Mouse (Mus musculus) limb, embryonic 11.5 days (tissue): Measurements from ENCODE around the gene Uvssa. TPM values are rescaled to one million over a fixed set of nuclear protein-coding genes. Genes with fewer than 3 reads are reported as not detected.
A peak's percentile ranks its signal among the peaks of the same experiment; 100 is the strongest.

Source experiments
- ATAC-seq: fragments of 200-750 bp; cut with Nextera tagmentation; 2 replicates; pipeline ENCODE4 v1.8.0; 2017; ENCODE audit warnings: low read depth; ENCODE audit not compliant: insufficient number of reproducible peaks, low FRiP score, low TSS enrichment
- DNase-seq: peaks from one replicate; pipeline ENCODE4 v3.0.0-alpha.2; 2015; ENCODE audit warnings: low spot score
- H3K27ac ChIP-seq: fragments of 300-500 bp; sonication (generic); replicated peaks from 2 replicates; pipeline ENCODE4 v1.5.1; 2014; ENCODE audit warnings: low read depth, mild to moderate bottlenecking, low read length
- H3K27me3 ChIP-seq: fragments of 300-500 bp; sonication (generic); 2 replicates; pipeline ENCODE4 v1.6.1; 2014; ENCODE audit warnings: mild to moderate bottlenecking, low read length, mixed read lengths; ENCODE audit not compliant: control insufficient read depth, insufficient read depth
- H3K36me3 ChIP-seq: fragments of 300-500 bp; sonication (generic); 2 replicates; pipeline ENCODE4 v1.6.1; 2014; ENCODE audit warnings: mild to moderate bottlenecking, low read length, moderate library complexity, mixed read lengths; ENCODE audit not compliant: control insufficient read depth, insufficient read depth
- H3K4me1 ChIP-seq: fragments of 300-500 bp; sonication (generic); 2 replicates; pipeline ENCODE4 v1.6.1; 2014; ENCODE audit warnings: low read length, mixed read lengths; ENCODE audit not compliant: control insufficient read depth, insufficient read depth
- H3K4me2 ChIP-seq: fragments of 300-500 bp; sonication (generic); 2 replicates; pipeline ENCODE4 v1.6.1; 2014; ENCODE audit warnings: low read depth, mild to moderate bottlenecking, moderate library complexity; ENCODE audit not compliant: severe bottlenecking
- H3K4me3 ChIP-seq: fragments of 300-500 bp; sonication (generic); 2 replicates; pipeline ENCODE4 v1.5.1; 2014; ENCODE audit warnings: low read depth, low read length
- H3K9ac ChIP-seq: fragments of 300-500 bp; sonication (generic); 2 replicates; pipeline ENCODE4 v1.6.1; 2014; ENCODE audit warnings: mild to moderate bottlenecking, low read length
- H3K9me3 ChIP-seq: fragments of 300-500 bp; sonication (generic); 2 replicates; pipeline ENCODE4 v1.6.1; 2016; ENCODE audit warnings: low read length; ENCODE audit not compliant: control insufficient read depth
- WGBS: fragments of 180-500 bp; shearing (Covaris S2); extraction: QIAGEN DNeasy Blood & Tissue Kit; methylation state at CpG from one replicate; pipeline ENCODE4 v1.1.7; 2014; 5-methylcytosine and 5-hydroxymethylcytosine counted together
- polyA plus RNA-seq: library from polyadenylated mRNA; unstranded; fragments of >200 nt; fragmentation: Nextera tagmentation; extraction: Ambion mirVana; gene quantifications from 2 replicates; pipeline ENCODE4 v1.2.1, GENCODE M21; 2014

Uvssa gene
- polyA plus RNA-seq, 1 experiment from 2014 or later, result 8.6 TPM

GRCm38 (mm10) chr5:33358467-33358866, 19.9 kb upstream of the Uvssa start:
- no peaks in the 10 kb centered on the region for H3K27me3 ChIP-seq
- DNase-seq (no peak), ATAC-seq (no peak)
- WGBS, result 100% methylated on average over 4 of the region's 4 CpGs
- no peak overlapping the region for H3K4me3 ChIP-seq
- no peak overlapping the region; the same call in 1 of the 2 replicates for H3K9ac ChIP-seq
- no peak overlapping the region for H3K27ac ChIP-seq
- H3K36me3 ChIP-seq, result peaks cover 10% of the 10 kb centered on the region; the same call in 1 of the 2 replicates
- H3K4me2 ChIP-seq, result no peak overlapping the region
- no peaks in the 10 kb centered on the region for H3K9me3 ChIP-seq
- 0 out of 2 replicates have a peak, but pooled peaks cover under 1% of the 10 kb centered on the region for H3K4me1 ChIP-seq

- no peak for ATAC-seq
- Histone ChIP-seq H3K4me2 (no peak overlapping the region), H3K9me3 (no peaks in the 10 kb centered on the region), H3K4me3 (no peak overlapping the region), H3K27ac (no peak overlapping the region), H3K9ac (no peak overlapping the region), H3K4me1 (no peaks in the 10 kb centered on the region), H3K27me3 (no peaks in the 10 kb centered on the region), H3K36me3 (peaks cover 29% of the 10 kb centered on the region; the same call in 1 of the 2 replicates)
- WGBS, result 96% methylated on average over 5 of the region's 5 CpGs
- DNase-seq, result no peak
Measured at GRCm38 (mm10) chr5:33363263-33363662, 15.1 kb upstream of the Uvssa start.

GRCm38 (mm10) chr5:33368651-33369050, 9.7 kb upstream of the Uvssa start:
- 86% methylated on average over 4 of the region's 4 CpGs for WGBS

DNA sequence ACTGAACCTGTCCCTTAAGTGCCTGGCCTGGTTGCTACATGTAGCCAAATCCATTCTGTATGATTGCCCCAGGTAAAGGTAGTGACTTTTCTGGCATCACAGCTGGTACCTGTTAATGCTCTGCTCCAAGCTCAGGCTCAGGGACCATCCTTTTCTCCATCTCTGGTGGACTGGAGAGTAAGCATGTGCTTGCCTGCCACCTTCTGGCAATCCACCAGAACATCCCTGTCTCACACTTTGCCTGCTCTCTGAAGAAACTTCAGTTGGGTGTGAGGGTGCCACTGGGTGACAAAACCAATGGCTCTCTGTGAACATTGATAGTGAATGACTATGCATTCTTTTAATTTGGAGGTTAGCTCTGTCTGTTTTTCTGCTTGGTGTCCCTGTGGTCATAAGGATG, 7.2 kb upstream of the Uvssa start:
- DNase-seq, result no peak
- no peak overlapping the region for H3K4me3 ChIP-seq
- no peak for ATAC-seq
- H3K4me1 ChIP-seq, result no peaks in the 10 kb centered on the region
- no peak overlapping the region for H3K4me2 ChIP-seq
- no peaks in the 10 kb centered on the region for H3K27me3 ChIP-seq
- no peaks in the 10 kb centered on the region for H3K9me3 ChIP-seq
- peaks cover 23% of the 10 kb centered on the region; the same call in 1 of the 2 replicates for H3K36me3 ChIP-seq
- H3K27ac ChIP-seq, result no peak overlapping the region
- H3K9ac ChIP-seq, result no peak overlapping the region

More at GRCm38 (mm10) chr5:33368651-33369050, 9.7 kb upstream of the Uvssa start:
- Histone ChIP-seq H3K4me1 (no peaks in the 10 kb centered on the region), H3K27me3 (no peaks in the 10 kb centered on the region), H3K27ac (no peak overlapping the region), H3K9ac (no peak overlapping the region), H3K4me2 (no peak overlapping the region), H3K36me3 (peaks cover 35% of the 10 kb centered on the region; the same call in 1 of the 2 replicates), H3K9me3 (no peaks in the 10 kb centered on the region), H3K4me3 (no peak overlapping the region)
- no peak for DNase-seq
- no peak for ATAC-seq

GRCm38 (mm10) chr5:33371668-33372067, 6.7 kb upstream of the Uvssa start:
- H3K4me3 ChIP-seq, result no peak overlapping the region
- H3K9me3 ChIP-seq, result no peaks in the 10 kb centered on the region
- no peak for DNase-seq
- WGBS, result 90% methylated on average over 4 of the region's 4 CpGs
- H3K4me1 ChIP-seq, result no peaks in the 10 kb centered on the region
- no peak overlapping the region for H3K4me2 ChIP-seq
- H3K27me3 ChIP-seq, result no peaks in the 10 kb centered on the region
- H3K36me3 ChIP-seq, result peaks cover 21% of the 10 kb centered on the region; the same call in 1 of the 2 replicates
- no peak overlapping the region for H3K9ac ChIP-seq
- H3K27ac ChIP-seq, result no peak overlapping the region
- ATAC-seq, result no peak

DNA sequence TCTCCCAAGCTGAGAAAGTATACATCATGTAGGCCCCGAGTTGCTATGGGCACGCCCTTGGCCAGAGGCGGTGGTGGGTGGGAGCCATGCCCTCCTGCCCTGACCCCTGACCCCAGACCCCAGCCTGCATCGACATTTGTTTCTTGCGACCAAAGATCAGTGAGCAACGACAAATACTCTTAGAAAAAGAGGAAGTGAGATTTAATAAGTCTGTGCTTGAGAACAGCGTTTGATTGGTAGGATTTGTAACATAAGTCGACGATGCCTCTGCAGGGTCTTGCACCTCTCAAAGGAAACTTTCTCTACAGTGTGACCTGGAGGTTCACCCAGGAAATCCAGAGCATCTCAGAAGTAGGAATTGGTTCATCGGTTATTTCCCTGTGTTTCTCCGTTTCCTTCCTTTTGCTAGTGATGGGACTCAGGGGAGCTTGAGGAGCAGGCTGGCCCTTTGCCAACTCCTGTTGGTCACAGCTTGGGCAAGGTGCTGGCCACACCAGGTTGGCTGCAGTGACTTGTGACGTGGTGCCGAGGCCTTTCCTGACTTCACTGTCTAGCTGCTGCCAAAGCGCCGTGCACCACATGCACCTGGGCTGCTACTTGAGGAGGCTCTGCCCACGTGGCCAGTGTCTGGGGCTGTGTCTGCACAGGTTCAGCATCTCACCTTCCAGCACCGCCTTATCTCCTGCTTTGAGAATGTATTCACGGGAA, 5.9 kb upstream of the Uvssa start:
- 89% methylated on average over 18 of the region's 18 CpGs for WGBS
- DNase-seq (no peak), ATAC-seq (no peak)
- H3K9me3 ChIP-seq, result no peaks in the 10 kb centered on the region
- peaks cover 18% of the 10 kb centered on the region; the same call in 1 of the 2 replicates for H3K36me3 ChIP-seq
- no peak overlapping the region for H3K4me2 ChIP-seq
- no peak overlapping the region for H3K27ac ChIP-seq
- H3K4me1 ChIP-seq, result no peaks in the 10 kb centered on the region
- no peak overlapping the region for H3K9ac ChIP-seq
- H3K27me3 ChIP-seq, result no peaks in the 10 kb centered on the region
- no peak overlapping the region for H3K4me3 ChIP-seq

DNA sequence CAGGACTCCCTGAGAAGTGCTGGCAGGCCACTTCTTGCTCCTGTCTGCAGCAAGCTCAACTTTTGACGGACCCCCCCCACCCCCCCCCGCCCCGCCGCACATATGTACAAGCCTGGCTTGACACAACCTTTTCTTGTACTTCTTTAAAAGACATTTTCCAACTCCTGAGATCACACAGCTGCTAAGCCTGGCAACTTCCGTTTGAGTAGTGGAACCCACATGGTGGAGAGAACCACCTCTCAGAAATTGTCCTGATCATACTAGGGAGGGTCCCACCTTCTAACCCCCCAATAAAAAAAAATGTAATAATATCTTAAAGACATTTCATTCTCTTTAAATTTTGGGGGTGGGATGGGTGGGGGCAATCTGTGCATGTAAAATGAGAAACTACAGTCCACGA, 1.2 kb upstream of the Uvssa start:
- no peak overlapping the region for H3K9ac ChIP-seq
- H3K4me3 ChIP-seq, result no peak overlapping the region
- no peaks in the 10 kb centered on the region for H3K9me3 ChIP-seq
- no peak for DNase-seq
- H3K4me2 ChIP-seq, result peak overlapping the region; percentile 86; the same call in 1 of the 2 replicates
- H3K36me3 ChIP-seq, result peaks cover 3% of the 10 kb centered on the region; the same call in 1 of the 2 replicates
- H3K27me3 ChIP-seq, result no peaks in the 10 kb centered on the region
- H3K4me1 ChIP-seq, result peaks cover 9% of the 10 kb centered on the region; the same call in 1 of the 2 replicates
- no peak overlapping the region; the same call in 1 of the 2 replicates for H3K27ac ChIP-seq
- WGBS, result 61% methylated on average over 6 of the region's 6 CpGs
- no peak for ATAC-seq

GRCm38 (mm10) chr5:33377801-33378301, 498 bp upstream of the Uvssa start:
- peaks cover 3% of the 10 kb centered on the region; the same call in 1 of the 2 replicates for H3K36me3 ChIP-seq
- DNase-seq (no peak), ATAC-seq (peak; percentile 44; the same call in 1 of the 2 replicates)
- no peaks in the 10 kb centered on the region for H3K9me3 ChIP-seq
- H3K4me1 ChIP-seq, result peaks cover 9% of the 10 kb centered on the region; the same call in 1 of the 2 replicates
- H3K27me3 ChIP-seq, result no peaks in the 10 kb centered on the region
- peak overlapping the region; percentile 82 for H3K9ac ChIP-seq
- H3K4me2 ChIP-seq, result peak overlapping the region; percentile 86
- H3K4me3 ChIP-seq, result peak overlapping the region; percentile 59
- WGBS, result 3% methylated on average over 21 of the region's 21 CpGs
- H3K27ac ChIP-seq, result peak overlapping the region; percentile 92
